Mouse (Mus musculus) forebrain, postnatal 0 days (tissue): ENCODE measurements around the gene Neu2. TPM values are rescaled to one million over a fixed set of nuclear protein-coding genes. Genes with fewer than 3 reads are reported as not detected.

Source experiments
- ATAC-seq: fragments of 200-750 bp; cut with Nextera tagmentation; 2 replicates; pipeline ENCODE4 v1.8.0; 2017; ENCODE audit warnings: mild to moderate bottlenecking, moderate library complexity
- DNase-seq: peaks from one replicate; pipeline ENCODE4 v3.0.0-alpha.2; 2015
- H3K27ac ChIP-seq: fragments of 300-500 bp; sonication (generic); 2 replicates; pipeline ENCODE4 v1.5.1; 2014; ENCODE audit warnings: low read depth, mild to moderate bottlenecking, antibody characterized with exemption, low read length, moderate library complexity, mixed read lengths
- H3K27me3 ChIP-seq: fragments of 300-500 bp; sonication (generic); 2 replicates; pipeline ENCODE4 v1.6.1; 2014; ENCODE audit warnings: mild to moderate bottlenecking, low read length, mixed read lengths; ENCODE audit not compliant: insufficient read depth
- H3K36me3 ChIP-seq: fragments of 300-500 bp; sonication (generic); 2 replicates; pipeline ENCODE4 v1.6.1; 2014; ENCODE audit warnings: mild to moderate bottlenecking, moderate library complexity; ENCODE audit not compliant: insufficient read depth
- H3K4me1 ChIP-seq: fragments of 300-500 bp; sonication (generic); 2 replicates; pipeline ENCODE4 v1.6.1; 2014; ENCODE audit warnings: antibody characterized with exemption; ENCODE audit not compliant: insufficient read depth
- H3K4me2 ChIP-seq: fragments of 300-500 bp; sonication (generic); 2 replicates; pipeline ENCODE4 v1.6.1; 2014; ENCODE audit warnings: low read depth, mild to moderate bottlenecking, moderate library complexity
- H3K4me3 ChIP-seq: fragments of 300-500 bp; sonication (generic); 2 replicates; pipeline ENCODE4 v1.5.1; 2014; ENCODE audit warnings: low read depth, low read length, mixed read lengths
- H3K9ac ChIP-seq: fragments of 300-500 bp; sonication (generic); 2 replicates; pipeline ENCODE4 v1.6.1; 2014; ENCODE audit warnings: mild to moderate bottlenecking
- H3K9me3 ChIP-seq: fragments of 300-500 bp; sonication (generic); 2 replicates; pipeline ENCODE4 v1.6.1; 2016; ENCODE audit warnings: low read length
- CTCF ChIP-seq: sonication (generic); IDR thresholded peaks from 2 replicates; pipeline ENCODE4 v1.5.1; 2016; ENCODE audit warnings: antibody characterized with exemption, control low read depth, low read depth
- WGBS: fragments of 180-500 bp; shearing (Covaris S2); extraction: QIAGEN DNeasy Blood & Tissue Kit; methylation state at CpG from one replicate; pipeline ENCODE4 v1.1.7; 2014; 5-methylcytosine and 5-hydroxymethylcytosine counted together
- polyA plus RNA-seq: library from polyadenylated mRNA; unstranded; fragments of >200 nt; fragmentation: Nextera tagmentation; extraction: Ambion mirVana; gene quantifications from 2 replicates; pipeline ENCODE4 v1.2.1, GENCODE M21; 2015
- total RNA-seq: library from RNA; depleted of rRNA; stranded (reverse); fragments of >200 nt; gene quantifications from 2 replicates; pipeline ENCODE4 v1.2.3, GENCODE M21; 2014

The Neu2 gene
- total and polyA plus RNA-seq, 2 experiments from 2014 or later = 0.99 to 1.4 TPM

- H3K9me3 ChIP-seq = no peaks in the 10 kb centered on the region
- no peak overlapping the region for H3K4me2 ChIP-seq
- H3K4me3 ChIP-seq = no peak overlapping the region
- ATAC-seq (peak; percentile 94), DNase-seq (peak; percentile 79)
- no peak overlapping the region for H3K9ac ChIP-seq
- WGBS = 62% methylated on average over 21 of the region's 21 CpGs
- no peaks in the 10 kb centered on the region for H3K36me3 ChIP-seq
- H3K4me1 ChIP-seq = no peaks in the 10 kb centered on the region
- H3K27ac ChIP-seq = no peak overlapping the region
- H3K27me3 ChIP-seq = no peaks in the 10 kb centered on the region
- TF ChIP-seq CTCF = no peak
These were observed 97.8 kb downstream of the Neu2 start for GRCm38 (mm10) chr1:87607385-87608091.

- DNase-seq (peak; percentile 32), ATAC-seq (no peak)
- no peaks in the 10 kb centered on the region for H3K36me3 ChIP-seq
- WGBS = 31% methylated on average over 7 of the region's 7 CpGs
- peak; percentile 65 for TF ChIP-seq CTCF
- H3K9ac ChIP-seq = no peak overlapping the region
- no peak overlapping the region for H3K27ac ChIP-seq
- H3K27me3 ChIP-seq = no peaks in the 10 kb centered on the region
- no peak overlapping the region for H3K4me2 ChIP-seq
- no peaks in the 10 kb centered on the region for H3K4me1 ChIP-seq
- H3K9me3 ChIP-seq = no peaks in the 10 kb centered on the region
- H3K4me3 ChIP-seq = no peak overlapping the region
These were observed 98.8 kb downstream of the Neu2 start for GRCm38 (mm10) chr1:87608416-87609046.

GRCm38 (mm10) chr1:87614576-87615295 lies 105.0 kb downstream of the Neu2 start:
- no peak for DNase-seq
- no peaks in the 10 kb centered on the region for H3K4me1 ChIP-seq
- H3K36me3 ChIP-seq = no peaks in the 10 kb centered on the region
- H3K27me3 ChIP-seq = no peaks in the 10 kb centered on the region
- H3K27ac ChIP-seq = no peak overlapping the region
- no peaks in the 10 kb centered on the region for H3K9me3 ChIP-seq
- ATAC-seq = no peak
- H3K4me2 ChIP-seq = no peak overlapping the region
- no peak for TF ChIP-seq CTCF
- no peak overlapping the region for H3K4me3 ChIP-seq
- 91% methylated on average over 2 of the region's 2 CpGs for WGBS
- no peak overlapping the region for H3K9ac ChIP-seq

- DNase-seq = no peak
- WGBS = 89% methylated on average over 12 of the region's 12 CpGs
- Histone ChIP-seq H3K27ac (no peak within 1 kb of the TSS), H3K4me1 (no peaks in the 10 kb centered on the region), H3K4me3 (no peak within 1 kb of the TSS), H3K9ac (no peak within 1 kb of the TSS), H3K9me3 (no peaks in the 10 kb centered on the region), H3K27me3 (no peaks in the 10 kb centered on the region), H3K4me2 (peak within 1 kb of the TSS; percentile 10; the same call in 1 of the 2 replicates), H3K36me3 (no peaks in the 10 kb centered on the region)
- no peak for ATAC-seq
- TF ChIP-seq CTCF = no peak
These were observed 110.6 kb downstream of the Neu2 start, which contains the start of gene Inpp5d for GRCm38 (mm10) chr1:87620211-87620668. TSS of gene Inpp5d (plus strand) at chr1:87620312.

DNA sequence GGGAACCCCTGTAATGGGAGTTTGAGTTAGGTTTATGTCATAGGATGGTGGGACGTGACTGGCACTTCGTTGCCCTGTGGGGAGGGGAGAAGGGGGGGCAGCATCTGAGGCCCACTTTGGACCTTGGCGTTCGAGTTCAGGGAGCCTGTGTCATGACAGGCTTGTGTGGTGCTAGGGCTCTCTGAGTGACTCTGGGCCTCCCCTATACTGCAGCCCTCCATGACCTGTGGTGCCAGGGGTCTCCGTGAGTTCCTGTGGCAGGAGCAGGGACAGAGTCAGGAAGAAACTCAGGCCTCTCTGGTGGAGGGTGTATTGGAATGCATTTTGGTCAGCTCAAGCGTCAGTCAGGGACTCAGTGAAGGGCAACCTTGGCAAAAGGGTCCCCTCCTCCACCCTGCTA lies 111.0 kb downstream of the Neu2 start:
- no peak overlapping the region for H3K9ac ChIP-seq
- no peaks in the 10 kb centered on the region for H3K27me3 ChIP-seq
- WGBS = 86% methylated on average over 6 of the region's 6 CpGs
- no peaks in the 10 kb centered on the region for H3K36me3 ChIP-seq
- no peak for TF ChIP-seq CTCF
- DNase-seq = no peak
- no peak for ATAC-seq
- peak overlapping the region; percentile 10; the same call in 1 of the 2 replicates for H3K4me2 ChIP-seq
- H3K4me3 ChIP-seq = no peak overlapping the region
- no peak overlapping the region for H3K27ac ChIP-seq
- no peaks in the 10 kb centered on the region for H3K9me3 ChIP-seq
- no peaks in the 10 kb centered on the region for H3K4me1 ChIP-seq

GRCm38 (mm10) chr1:87621146-87621857 lies 111.6 kb downstream of the Neu2 start:
- no peak overlapping the region for H3K4me2 ChIP-seq
- WGBS = 85% methylated on average over 9 of the region's 9 CpGs
- H3K27ac ChIP-seq = no peak overlapping the region

More at GRCm38 (mm10) chr1:87621146-87621857, 111.6 kb downstream of the Neu2 start:
- H3K4me3 ChIP-seq = no peak overlapping the region
- ATAC-seq = no peak
- no peaks in the 10 kb centered on the region for H3K9me3 ChIP-seq
- no peak for TF ChIP-seq CTCF
- H3K36me3 ChIP-seq = no peaks in the 10 kb centered on the region
- no peaks in the 10 kb centered on the region for H3K4me1 ChIP-seq
- DNase-seq = no peak
- no peak overlapping the region for H3K9ac ChIP-seq
- H3K27me3 ChIP-seq = no peaks in the 10 kb centered on the region
